Mouse (Mus musculus): ENCODE results near the gene Pfpl.

DNA sequence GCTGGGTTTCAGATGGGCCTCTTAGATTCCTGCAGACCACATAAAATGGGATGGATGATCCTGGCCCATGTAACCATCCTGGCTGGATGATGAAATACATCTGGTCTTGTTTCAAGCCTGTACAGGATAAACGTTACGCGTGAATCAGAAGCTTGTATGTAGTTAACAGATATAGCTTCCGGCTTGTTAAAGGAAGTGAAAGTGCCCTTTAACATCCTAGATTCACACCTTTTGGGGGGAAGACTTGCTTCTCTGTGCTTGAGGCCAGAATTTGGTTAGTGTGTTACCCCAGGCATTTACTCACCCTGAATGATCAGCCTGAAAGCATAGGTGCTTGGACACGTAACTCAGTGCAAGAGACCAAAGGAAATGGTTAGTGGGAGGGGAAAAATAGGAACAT is 604 bp upstream of the Pfpl start:
- TF ChIP-seq CTCF (IDR thresholded peaks at IDR 0.05; ENCODE audit: insufficient read depth, low read depth, low read length): no peak
- TF ChIP-seq POLR2A (IDR thresholded peaks at IDR 0.05; ENCODE audit: insufficient read depth, low read depth, low read length): no peak

Measured in olfactory bulb, adult 2 months (tissue).